Mouse (Mus musculus) liver, embryonic 12.5 days (tissue): ENCODE data around the gene Gripap1. TPM values are rescaled to one million over a fixed set of nuclear protein-coding genes. Genes with fewer than 3 reads are reported as not detected.
A peak's percentile ranks its signal among the peaks of the same experiment; 100 is the strongest.

Source experiments
- ATAC-seq: fragments of 200-750 bp; cut with Nextera tagmentation; 2 replicates; pipeline ENCODE4 v1.8.0; 2017; ENCODE audit warnings: moderate number of reproducible peaks, mild to moderate bottlenecking, moderate library complexity
- H3K27ac ChIP-seq: fragments of 300-500 bp; sonication (generic); 2 replicates; pipeline ENCODE4 v1.5.1; 2016; ENCODE audit warnings: mild to moderate bottlenecking
- H3K27me3 ChIP-seq: fragments of 300-500 bp; sonication (generic); replicated peaks from 2 replicates; pipeline ENCODE4 v1.6.1; 2016; ENCODE audit warnings: mild to moderate bottlenecking, moderate library complexity
- H3K36me3 ChIP-seq: fragments of 300-500 bp; sonication (generic); 2 replicates; pipeline ENCODE4 v1.6.1; 2016; ENCODE audit warnings: mild to moderate bottlenecking, moderate library complexity
- H3K4me1 ChIP-seq: fragments of 300-500 bp; sonication (generic); 2 replicates; pipeline ENCODE4 v1.6.1; 2016
- H3K4me2 ChIP-seq: fragments of 300-500 bp; sonication (generic); 2 replicates; pipeline ENCODE4 v1.6.1; 2016; ENCODE audit warnings: mild to moderate bottlenecking, moderate library complexity
- H3K4me3 ChIP-seq: fragments of 300-500 bp; sonication (generic); 2 replicates; pipeline ENCODE4 v1.5.1; 2016; ENCODE audit warnings: mild to moderate bottlenecking, moderate library complexity
- H3K9ac ChIP-seq: fragments of 300-500 bp; sonication (generic); 2 replicates; pipeline ENCODE4 v1.6.1; 2016; ENCODE audit warnings: mild to moderate bottlenecking, moderate library complexity
- H3K9me3 ChIP-seq: fragments of 300-500 bp; sonication (generic); replicated peaks from 2 replicates; pipeline ENCODE4 v1.6.1; 2016; ENCODE audit warnings: mild to moderate bottlenecking, moderate library complexity
- WGBS: fragments of 180-500 bp; shearing (Covaris S2); methylation state at CpG from one replicate; pipeline ENCODE4 v1.1.7; 2016; ENCODE audit not compliant: insufficient replicate concordance; 5-methylcytosine and 5-hydroxymethylcytosine counted together
- polyA plus RNA-seq: library from polyadenylated mRNA; unstranded; fragments of >200 nt; fragmentation: Nextera tagmentation; extraction: Ambion mirVana; gene quantifications from 2 replicates; pipeline ENCODE4 v1.2.1, GENCODE M21; 2016

The Gripap1 gene
- polyA plus RNA-seq, 1 experiment from 2014 or later = 39.1 TPM

DNA sequence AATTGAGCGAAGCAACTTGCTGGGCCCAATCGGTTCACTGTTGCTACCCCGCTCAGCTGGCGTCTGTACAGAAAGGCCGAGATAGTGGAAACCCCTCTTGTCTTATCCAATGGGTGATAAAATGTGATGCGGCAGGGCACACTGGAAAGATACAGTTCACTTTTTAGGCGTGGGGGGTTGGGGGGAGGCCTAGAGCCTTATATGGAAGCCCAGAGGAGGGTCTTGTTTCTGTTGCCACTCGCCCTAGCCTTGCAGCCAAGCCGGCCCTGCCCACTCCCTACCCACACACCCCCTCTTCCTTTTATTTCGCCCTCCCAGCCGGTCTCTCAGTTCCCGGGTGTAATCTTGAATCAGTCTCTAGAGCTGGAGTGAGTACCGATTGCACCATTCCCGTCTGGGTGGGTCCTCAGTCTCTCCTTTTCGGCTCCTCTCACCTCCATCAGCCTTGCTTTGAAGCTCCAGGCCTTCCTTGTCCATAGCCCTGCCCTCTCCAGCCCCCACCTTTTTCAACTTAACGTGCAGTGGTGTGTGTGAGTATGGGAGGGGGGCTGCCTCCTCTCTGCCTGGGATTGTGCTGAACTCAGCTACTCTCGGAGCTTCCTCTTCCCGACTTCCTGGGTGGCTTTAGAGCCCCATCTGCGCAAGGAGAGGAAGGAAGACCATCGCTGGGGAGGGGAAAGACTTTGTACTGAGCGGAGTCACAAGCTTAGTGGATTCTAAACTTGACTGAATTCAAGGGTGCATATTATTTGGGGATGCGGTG lies 25.8 kb upstream of the Gripap1 start:
- ATAC-seq = 0 out of 2 replicates have a peak, but pooled peaks have one; percentile 4
- H3K9me3 ChIP-seq = no peaks in the 10 kb centered on the region
- H3K9ac ChIP-seq = peak overlapping the region; percentile 73
- H3K4me3 ChIP-seq = peak overlapping the region; percentile 74
- peak overlapping the region; percentile 83 for H3K4me2 ChIP-seq
- 3% methylated on average over 21 of the region's 22 CpGs for WGBS
- H3K27ac ChIP-seq = peak overlapping the region; percentile 80
- peaks cover 21% of the 10 kb centered on the region for H3K36me3 ChIP-seq
- no peaks in the 10 kb centered on the region for H3K27me3 ChIP-seq
- H3K4me1 ChIP-seq = peaks cover 46% of the 10 kb centered on the region

DNA sequence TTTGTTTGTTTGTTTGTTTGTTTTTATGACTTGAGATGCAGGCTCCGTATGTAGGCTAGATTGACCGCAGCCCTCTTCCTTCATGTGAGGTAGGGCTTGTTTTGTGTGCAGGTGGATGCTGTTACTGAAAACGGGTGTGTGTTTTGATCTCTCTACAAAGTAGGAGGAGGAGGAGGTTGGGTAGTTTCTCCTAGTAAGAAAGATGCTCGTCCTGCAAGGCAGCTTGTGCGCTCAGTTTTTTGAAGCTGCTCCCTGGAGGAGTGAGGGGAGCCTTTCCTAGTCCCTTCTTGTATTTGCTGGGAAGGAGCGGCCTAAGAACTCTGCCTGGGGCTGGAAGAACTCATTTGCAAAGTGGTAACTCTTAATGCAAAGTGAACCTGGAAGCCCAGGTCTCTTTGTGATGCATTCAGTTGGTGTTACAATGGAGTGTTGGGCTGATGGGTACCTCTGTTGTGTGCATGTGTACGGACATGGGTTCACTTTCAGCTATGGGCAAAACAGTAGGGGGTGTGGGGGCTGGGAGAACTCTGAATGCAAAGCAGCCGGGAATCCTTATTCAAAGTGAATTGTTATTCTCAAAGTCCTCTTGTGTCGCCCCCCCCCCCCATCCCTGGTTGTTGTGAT lies 24.8 kb upstream of the Gripap1 start:
- Histone ChIP-seq H3K4me1 (peaks cover 56% of the 10 kb centered on the region), H3K4me3 (peak overlapping the region; percentile 74), H3K27me3 (no peaks in the 10 kb centered on the region), H3K27ac (no peak overlapping the region), H3K36me3 (peaks cover 26% of the 10 kb centered on the region), H3K9ac (peak overlapping the region; percentile 58; the same call in 1 of the 2 replicates), H3K4me2 (peak overlapping the region; percentile 83), H3K9me3 (no peaks in the 10 kb centered on the region)
- 26% methylated on average over 9 of the region's 9 CpGs for WGBS
- no peak for ATAC-seq

DNA sequence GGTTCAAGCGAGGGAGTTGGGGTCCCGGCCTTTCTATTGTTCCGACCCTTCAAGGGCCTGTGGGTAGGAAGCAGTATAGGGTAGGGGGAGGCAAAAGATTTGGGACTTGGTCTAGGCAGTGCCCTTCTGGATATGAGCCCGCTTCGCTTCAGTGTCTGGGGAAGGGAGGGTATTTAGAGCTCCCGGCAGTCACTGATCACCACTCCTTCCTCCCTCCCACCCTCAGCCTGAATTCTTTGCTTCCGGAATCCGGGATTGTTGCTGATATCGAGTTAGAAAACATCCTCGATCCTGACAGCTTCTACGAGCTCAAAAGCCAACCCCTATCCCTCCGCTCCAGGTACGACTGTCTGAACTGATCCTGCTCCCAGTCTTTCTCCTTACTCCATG lies 24.3 kb upstream of the Gripap1 start:
- peak overlapping the region; percentile 83 for H3K4me2 ChIP-seq
- no peaks in the 10 kb centered on the region for H3K27me3 ChIP-seq
- no peaks in the 10 kb centered on the region for H3K9me3 ChIP-seq
- peak overlapping the region; percentile 60; the same call in 1 of the 2 replicates for H3K27ac ChIP-seq
- WGBS = 14% methylated on average over 11 of the region's 13 CpGs
- peak overlapping the region; percentile 74 for H3K4me3 ChIP-seq
- H3K4me1 ChIP-seq = peaks cover 58% of the 10 kb centered on the region
- peaks cover 32% of the 10 kb centered on the region for H3K36me3 ChIP-seq
- ATAC-seq = no peak
- H3K9ac ChIP-seq = peak overlapping the region; percentile 58

DNA sequence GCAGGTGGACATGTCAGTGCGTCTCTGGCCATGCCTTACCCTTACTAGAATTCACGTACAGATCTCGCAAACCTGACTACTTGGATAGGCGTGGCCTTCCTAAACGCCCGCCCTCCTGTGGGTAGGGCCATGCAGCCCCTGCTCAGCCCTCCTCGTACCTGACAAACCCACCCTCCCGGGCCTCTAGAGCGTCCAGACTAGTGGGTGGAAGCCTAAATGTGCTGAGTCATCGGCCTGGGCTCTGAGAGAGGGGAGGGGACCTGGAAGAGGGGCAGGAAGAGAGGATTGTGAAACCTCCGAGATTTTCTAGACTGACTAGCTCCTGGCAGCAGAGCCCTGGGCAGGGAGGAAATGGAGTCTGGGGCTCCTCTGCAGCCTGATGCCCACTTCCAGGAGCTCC lies 23.8 kb upstream of the Gripap1 start:
- Histone ChIP-seq H3K9me3 (no peaks in the 10 kb centered on the region), H3K27me3 (no peaks in the 10 kb centered on the region), H3K9ac (peak overlapping the region; percentile 58), H3K4me3 (peak overlapping the region; percentile 74), H3K4me1 (peaks cover 58% of the 10 kb centered on the region), H3K4me2 (peak overlapping the region; percentile 83), H3K27ac (peak overlapping the region; percentile 60; the same call in 1 of the 2 replicates), H3K36me3 (peaks cover 36% of the 10 kb centered on the region)
- WGBS = 6% methylated on average over 11 of the region's 11 CpGs
- ATAC-seq = peak; percentile 58

DNA sequence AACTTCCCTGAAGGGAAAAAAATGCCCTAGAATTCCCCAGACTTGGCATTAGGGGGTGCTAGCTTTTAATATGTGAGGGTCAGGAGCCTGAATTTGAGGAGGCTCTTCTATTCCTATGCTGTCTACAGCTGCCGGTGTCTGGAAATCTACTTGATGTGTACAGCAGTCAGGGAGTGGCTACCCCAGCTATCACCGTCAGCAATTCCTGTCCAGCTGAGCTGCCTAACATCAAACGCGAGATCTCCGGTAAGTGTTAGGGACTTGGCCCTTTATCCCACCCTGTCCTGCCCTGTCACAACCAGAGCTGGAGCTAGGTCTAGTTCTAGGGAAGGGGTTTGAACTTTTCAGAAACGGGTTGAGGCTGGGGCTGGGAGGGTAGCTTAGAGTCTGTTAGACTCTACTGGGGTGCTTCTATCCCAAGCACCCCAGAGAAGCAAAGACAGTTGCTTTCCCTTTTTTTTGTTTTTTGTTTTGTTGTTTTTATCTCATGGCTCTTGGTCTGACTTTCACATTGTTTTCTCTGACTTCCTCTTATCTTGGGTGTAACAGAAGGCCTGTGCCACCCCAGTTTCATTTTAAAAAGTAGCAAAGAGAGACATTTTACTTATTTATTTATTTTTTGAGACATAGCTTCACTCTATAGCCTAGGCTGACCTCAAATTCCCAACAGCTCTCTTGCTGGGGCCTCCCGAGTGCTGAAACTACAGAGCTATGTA lies 20.1 kb upstream of the Gripap1 start:
- H3K4me1 ChIP-seq = peaks cover 42% of the 10 kb centered on the region
- no peaks in the 10 kb centered on the region for H3K27me3 ChIP-seq
- ATAC-seq = peak; percentile 48; the same call in 1 of the 2 replicates
- no peaks in the 10 kb centered on the region for H3K9me3 ChIP-seq
- peak overlapping the region; percentile 73 for H3K27ac ChIP-seq
- 0 out of 2 replicates have a peak overlapping the region, but pooled peaks have one; percentile 35 for H3K9ac ChIP-seq
- peak overlapping the region; percentile 16; the same call in 1 of the 2 replicates for H3K4me2 ChIP-seq
- H3K4me3 ChIP-seq = no peak overlapping the region
- 39% methylated on average over 7 of the region's 7 CpGs for WGBS
- peaks cover 70% of the 10 kb centered on the region for H3K36me3 ChIP-seq

DNA sequence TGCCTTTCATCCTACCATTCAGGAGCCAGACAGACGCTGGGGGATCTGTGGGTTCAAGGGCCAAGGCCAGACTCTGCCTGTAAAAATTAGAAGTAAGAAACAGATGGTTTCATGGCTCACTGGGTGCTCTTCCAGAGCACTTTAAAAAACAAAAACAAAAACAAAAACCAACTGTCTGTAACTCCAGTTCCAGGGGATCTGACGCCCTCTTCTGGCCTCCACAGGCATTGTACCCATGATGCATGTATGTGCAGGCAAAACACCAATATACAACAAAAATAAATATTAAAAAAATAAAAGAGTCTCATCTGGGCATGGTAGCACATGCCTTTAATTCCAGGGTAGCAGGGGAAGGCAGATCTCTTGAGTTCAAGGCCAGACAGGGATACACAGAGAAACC lies 16.8 kb upstream of the Gripap1 start:
- no peak overlapping the region for H3K9ac ChIP-seq
- ATAC-seq = no peak

DNA sequence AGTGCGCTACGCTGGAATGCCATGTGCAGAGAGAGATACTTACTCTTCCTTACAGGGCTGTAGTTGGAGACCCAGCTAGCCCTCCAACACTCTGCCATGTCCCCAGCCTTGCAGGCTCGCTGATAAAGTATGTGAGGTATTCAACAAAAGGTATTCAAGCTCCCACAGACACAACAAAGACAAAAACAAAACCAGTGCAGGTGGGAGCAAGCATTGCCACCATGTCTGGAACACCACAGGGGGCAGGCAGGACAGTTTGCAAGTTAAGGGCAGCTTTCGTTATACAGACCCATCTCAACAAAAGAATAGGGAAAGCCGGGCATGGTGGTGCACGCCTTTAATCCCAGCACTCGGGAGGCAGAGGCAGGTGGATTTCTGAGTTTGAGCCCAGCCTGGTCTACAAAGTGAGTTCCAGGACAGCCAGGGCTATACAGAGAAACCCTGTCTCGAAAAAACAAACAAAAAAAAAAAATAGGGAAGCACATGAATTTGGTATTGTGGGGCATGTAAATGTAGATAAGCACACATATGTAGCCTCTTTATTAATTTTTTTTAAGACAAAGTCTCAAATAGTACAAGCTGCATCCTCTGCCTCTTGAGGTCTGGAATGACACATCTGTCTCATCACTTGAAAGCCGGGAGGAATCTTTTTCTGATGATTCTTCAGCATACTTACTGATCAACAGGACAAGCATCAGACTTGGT lies 13.9 kb upstream of the Gripap1 start:
- no peak overlapping the region for H3K4me3 ChIP-seq
- ATAC-seq = no peak
- H3K36me3 ChIP-seq = peaks cover 35% of the 10 kb centered on the region
- peak overlapping the region; percentile 10; the same call in 1 of the 2 replicates for H3K27ac ChIP-seq
- WGBS = 73% methylated on average over 9 of the region's 9 CpGs
- no peak overlapping the region for H3K4me2 ChIP-seq
- H3K27me3 ChIP-seq = no peaks in the 10 kb centered on the region
- H3K9ac ChIP-seq = no peak overlapping the region
- no peaks in the 10 kb centered on the region for H3K9me3 ChIP-seq
- peaks cover 43% of the 10 kb centered on the region for H3K4me1 ChIP-seq

More for the DNA sequence above, 16.8 kb upstream of the Gripap1 start:
- Histone ChIP-seq H3K27me3 (no peaks in the 10 kb centered on the region), H3K9me3 (no peaks in the 10 kb centered on the region), H3K4me1 (peaks cover 36% of the 10 kb centered on the region), H3K27ac (no peak overlapping the region), H3K4me2 (no peak overlapping the region), H3K4me3 (no peak overlapping the region), H3K36me3 (peaks cover 55% of the 10 kb centered on the region)
- 48% methylated on average over 2 of the region's 2 CpGs for WGBS

DNA sequence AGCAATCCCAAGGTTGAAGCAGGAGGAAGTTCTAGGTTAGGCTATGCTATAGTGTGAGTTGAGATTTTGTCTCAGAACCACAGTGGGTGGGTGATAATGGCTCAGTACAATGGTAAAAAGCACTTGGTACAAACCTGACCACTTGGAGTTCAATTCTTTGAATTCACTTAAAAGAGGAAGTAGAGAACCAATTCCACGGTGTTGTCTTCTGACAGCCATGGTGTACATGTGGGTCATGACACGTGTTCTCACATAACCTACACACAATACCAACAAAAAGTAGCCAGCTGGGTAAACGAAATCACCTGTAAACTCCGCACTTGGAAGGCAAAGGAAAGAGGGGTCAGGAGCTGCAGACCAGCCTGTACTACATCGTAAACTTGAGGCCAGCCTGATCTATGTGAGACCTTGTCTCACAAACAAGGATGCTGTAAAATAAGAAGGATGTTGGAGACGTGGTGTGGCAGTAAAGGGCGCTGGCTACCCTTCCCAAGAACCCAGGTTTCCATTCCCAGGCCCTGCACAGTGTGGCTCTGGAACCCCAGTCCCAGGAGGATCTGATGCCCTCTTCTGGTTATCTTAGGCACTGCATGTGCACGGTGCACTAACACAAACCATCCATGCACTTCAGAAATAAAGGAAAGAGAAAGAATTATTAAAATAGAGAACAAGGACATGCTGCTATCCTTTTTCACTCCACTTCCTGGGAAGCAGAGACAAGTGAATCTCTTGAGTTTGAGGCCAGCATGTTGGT lies 13.1 kb upstream of the Gripap1 start:
- ATAC-seq = peak; percentile 62

DNA sequence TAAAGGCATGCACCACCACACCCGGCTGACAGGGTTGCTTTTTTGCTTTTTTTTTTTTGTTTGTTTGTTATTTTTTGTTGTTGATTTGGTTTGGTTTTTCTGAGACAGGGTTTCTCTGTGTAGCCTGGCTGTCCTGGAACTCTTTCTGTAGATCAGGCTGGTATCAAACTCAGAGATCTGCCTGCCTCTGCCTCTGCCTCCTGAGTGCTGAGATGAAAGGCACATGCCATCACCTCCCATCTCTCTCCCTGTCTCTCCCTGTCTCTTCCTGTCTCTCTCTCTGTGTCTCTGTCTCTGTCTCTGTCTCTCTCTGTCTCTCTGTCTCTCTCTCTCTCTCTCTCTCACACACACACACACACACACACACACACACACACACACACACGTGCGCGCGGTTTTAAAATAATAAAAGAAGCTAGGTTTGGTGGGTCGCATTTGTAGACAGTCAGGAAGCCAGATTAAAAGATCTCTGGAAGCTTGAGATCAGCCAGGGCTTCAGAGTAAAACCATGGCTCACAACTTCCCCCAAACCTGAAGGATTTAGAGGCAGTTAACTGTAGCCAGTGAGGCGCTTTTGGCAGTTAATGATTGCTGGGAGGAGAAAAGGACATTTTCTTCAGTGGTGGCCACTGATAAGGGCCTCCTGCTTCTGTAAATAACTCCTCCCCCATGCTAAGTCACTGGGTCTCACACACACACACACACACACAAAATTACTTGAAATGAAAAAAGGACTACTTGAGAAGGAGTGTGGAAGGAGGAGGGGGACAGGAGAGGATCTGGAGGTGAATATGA lies 10.9 kb upstream of the Gripap1 start:
- Histone ChIP-seq H3K9me3 (no peaks in the 10 kb centered on the region), H3K27ac (peak overlapping the region; percentile 95), H3K27me3 (no peaks in the 10 kb centered on the region), H3K4me1 (peaks cover 43% of the 10 kb centered on the region), H3K4me2 (peak overlapping the region; percentile 57), H3K36me3 (peaks cover 8% of the 10 kb centered on the region), H3K9ac (peak overlapping the region; percentile 53), H3K4me3 (peak overlapping the region; percentile 11; the same call in 1 of the 2 replicates)
- ATAC-seq = peak; percentile 87
- WGBS = 32% methylated on average over 7 of the region's 7 CpGs

More for the DNA sequence above, 13.1 kb upstream of the Gripap1 start:
- peak overlapping the region; percentile 75 for H3K27ac ChIP-seq
- H3K9me3 ChIP-seq = no peaks in the 10 kb centered on the region
- WGBS = 42% methylated on average over 8 of the region's 8 CpGs
- peaks cover 43% of the 10 kb centered on the region for H3K4me1 ChIP-seq
- no peak overlapping the region for H3K9ac ChIP-seq
- no peak overlapping the region for H3K4me3 ChIP-seq
- H3K4me2 ChIP-seq = no peak overlapping the region
- no peaks in the 10 kb centered on the region for H3K27me3 ChIP-seq
- H3K36me3 ChIP-seq = peaks cover 28% of the 10 kb centered on the region

DNA sequence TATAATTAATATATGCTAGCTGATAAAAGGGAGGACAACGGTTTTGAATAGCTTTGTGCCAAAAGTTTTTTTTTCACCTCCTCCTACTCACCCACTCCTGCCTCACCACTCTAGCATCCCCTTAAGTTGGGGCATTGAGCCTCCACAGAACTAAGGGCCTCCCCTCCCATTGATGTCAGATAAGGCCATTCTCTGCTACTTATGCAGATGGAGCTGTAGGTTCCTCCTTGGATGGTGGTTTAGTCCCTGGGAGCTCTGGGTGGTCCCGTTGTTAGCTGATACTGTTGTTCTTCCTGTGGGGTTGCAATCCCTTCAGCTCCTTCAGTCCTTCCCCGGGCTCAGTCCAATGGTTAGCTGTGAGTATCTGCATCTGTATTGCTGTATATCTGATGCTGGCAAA lies 10.3 kb upstream of the Gripap1 start:
- 5% methylated on average over 3 of the region's 3 CpGs for WGBS
- Histone ChIP-seq H3K27ac (peak overlapping the region; percentile 95), H3K9me3 (no peaks in the 10 kb centered on the region), H3K4me3 (peak overlapping the region; percentile 29), H3K4me2 (peak overlapping the region; percentile 57), H3K36me3 (peaks cover 1% of the 10 kb centered on the region; the same call in 1 of the 2 replicates), H3K27me3 (no peaks in the 10 kb centered on the region), H3K4me1 (peaks cover 43% of the 10 kb centered on the region), H3K9ac (peak overlapping the region; percentile 53)
- ATAC-seq = peak; percentile 77
